Mouse (Mus musculus): ENCODE results near the gene Galnt5. TPM values are rescaled to one million over a fixed set of nuclear protein-coding genes. Genes with fewer than 3 reads are reported as not detected.

Gene Galnt5
- total and polyA plus RNA-seq, 2 experiments from 2014 or later, result not detected

DNA sequence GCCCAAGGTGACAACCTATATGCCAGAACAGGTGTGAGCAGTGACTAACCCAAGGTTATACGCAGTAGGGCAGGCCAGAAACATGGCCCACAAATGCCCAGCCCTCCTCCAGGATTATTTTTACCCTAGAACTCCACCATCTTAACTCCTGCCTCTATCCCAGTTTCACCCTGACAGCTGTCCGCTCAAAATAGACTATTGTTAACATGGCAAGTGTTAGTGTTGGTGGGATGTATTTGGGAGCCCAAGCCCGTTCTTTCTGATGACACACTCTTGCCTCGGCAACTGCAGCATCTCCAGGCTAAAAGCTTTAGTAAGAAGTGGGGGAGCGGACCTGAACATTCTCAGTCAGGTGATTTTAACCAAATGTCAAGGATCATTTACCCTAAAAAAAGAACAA, 9.4 kb downstream of the Galnt5 start:
- WGBS, result 88% methylated on average over 5 of the region's 5 CpGs
- DNase-seq (ENCODE audit: low spot score) (no peak), ATAC-seq (ENCODE audit: low FRiP score) (no peak)
- H3K27me3 ChIP-seq (ENCODE audit: insufficient read depth, low read length), result no peaks in the 10 kb centered on the region
- no peak overlapping the region for H3K9ac ChIP-seq (replicated peaks; ENCODE audit: low read length, poor library complexity, severe bottlenecking)
- H3K4me1 ChIP-seq (ENCODE audit: insufficient read depth, low read length), result no peaks in the 10 kb centered on the region
- no peak overlapping the region for H3K4me3 ChIP-seq (ENCODE audit: low read depth, low read length)
- no peaks in the 10 kb centered on the region for H3K9me3 ChIP-seq (ENCODE audit: low read length)
- H3K36me3 ChIP-seq (ENCODE audit: insufficient read depth, low read length), result no peaks in the 10 kb centered on the region
- H3K4me2 ChIP-seq (ENCODE audit: low read depth, low read length, poor library complexity, severe bottlenecking), result no peak overlapping the region
- H3K27ac ChIP-seq (ENCODE audit: low read depth, low read length), result no peak overlapping the region
- TF ChIP-seq CTCF (IDR thresholded peaks at IDR 0.05), result no peak

DNA sequence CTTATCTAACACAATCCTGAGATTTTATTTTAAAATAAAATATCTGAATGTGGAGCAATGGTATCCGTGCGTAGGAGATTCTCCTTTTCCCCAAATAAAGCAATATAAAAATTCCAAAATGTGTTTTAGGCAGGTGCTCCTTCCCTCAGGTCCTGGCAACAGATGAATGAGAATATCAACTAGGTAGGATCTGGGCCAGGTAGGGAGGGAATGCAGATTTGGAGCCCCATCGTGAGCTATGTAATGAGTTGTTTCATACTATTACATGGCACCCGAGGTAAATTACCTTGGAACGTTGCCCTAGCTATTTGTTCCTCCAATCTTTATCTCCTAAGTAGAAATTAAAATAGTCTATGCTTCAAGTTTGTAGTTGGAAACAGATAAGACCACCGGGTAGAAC, 25.9 kb downstream of the Galnt5 start:
- H3K27ac ChIP-seq (ENCODE audit: low read depth, low read length), result no peak overlapping the region
- H3K9ac ChIP-seq (replicated peaks; ENCODE audit: low read length, poor library complexity, severe bottlenecking), result no peak overlapping the region
- ATAC-seq (ENCODE audit: low FRiP score), result no peak
- no peak for TF ChIP-seq CTCF (IDR thresholded peaks at IDR 0.05)
- H3K4me2 ChIP-seq (ENCODE audit: low read depth, low read length, poor library complexity, severe bottlenecking), result no peak overlapping the region
- no peaks in the 10 kb centered on the region for H3K27me3 ChIP-seq (ENCODE audit: insufficient read depth, low read length)
- no peaks in the 10 kb centered on the region for H3K4me1 ChIP-seq (ENCODE audit: insufficient read depth, low read length)
- H3K36me3 ChIP-seq (ENCODE audit: insufficient read depth, low read length), result no peaks in the 10 kb centered on the region
- peak; percentile 8 for DNase-seq (ENCODE audit: low spot score)
- 88% methylated on average over 6 of the region's 6 CpGs for WGBS
- no peak overlapping the region for H3K4me3 ChIP-seq (ENCODE audit: low read depth, low read length)
- H3K9me3 ChIP-seq (ENCODE audit: low read length), result no peaks in the 10 kb centered on the region

GRCm38 (mm10) chr2:58026740-58027139, 29.1 kb downstream of the Galnt5 start:
- no peaks in the 10 kb centered on the region for H3K36me3 ChIP-seq (ENCODE audit: insufficient read depth, low read length)
- no peak overlapping the region for H3K27ac ChIP-seq (ENCODE audit: low read depth, low read length)
- WGBS, result 89% methylated on average over 5 of the region's 5 CpGs
- ATAC-seq (ENCODE audit: low FRiP score) (no peak), DNase-seq (ENCODE audit: low spot score) (peak; percentile 4)
- TF ChIP-seq CTCF (IDR thresholded peaks at IDR 0.05), result no peak
- no peaks in the 10 kb centered on the region for H3K9me3 ChIP-seq (ENCODE audit: low read length)
- no peaks in the 10 kb centered on the region for H3K27me3 ChIP-seq (ENCODE audit: insufficient read depth, low read length)
- no peaks in the 10 kb centered on the region for H3K4me1 ChIP-seq (ENCODE audit: insufficient read depth, low read length)
- H3K4me3 ChIP-seq (ENCODE audit: low read depth, low read length), result no peak overlapping the region
- H3K4me2 ChIP-seq (ENCODE audit: low read depth, low read length, poor library complexity, severe bottlenecking), result no peak overlapping the region
- no peak overlapping the region for H3K9ac ChIP-seq (replicated peaks; ENCODE audit: low read length, poor library complexity, severe bottlenecking)

GRCm38 (mm10) chr2:58029404-58029803, 31.7 kb downstream of the Galnt5 start:
- WGBS, result 27% methylated on average over 7 of the region's 7 CpGs
- Histone ChIP-seq H3K4me3 (ENCODE audit: low read depth, low read length) (no peak overlapping the region), H3K9me3 (ENCODE audit: low read length) (no peaks in the 10 kb centered on the region), H3K27me3 (ENCODE audit: insufficient read depth, low read length) (no peaks in the 10 kb centered on the region), H3K27ac (ENCODE audit: low read depth, low read length) (no peak overlapping the region), H3K4me2 (ENCODE audit: low read depth, low read length, poor library complexity, severe bottlenecking) (no peak overlapping the region), H3K36me3 (ENCODE audit: insufficient read depth, low read length) (no peaks in the 10 kb centered on the region), H3K4me1 (ENCODE audit: insufficient read depth, low read length) (no peaks in the 10 kb centered on the region), H3K9ac (replicated peaks; ENCODE audit: low read length, poor library complexity, severe bottlenecking) (no peak overlapping the region)
- ATAC-seq (ENCODE audit: low FRiP score) (no peak), DNase-seq (ENCODE audit: low spot score) (peak; percentile 90)
- peak; percentile 84 for TF ChIP-seq CTCF (IDR thresholded peaks at IDR 0.05)

GRCm38 (mm10) chr2:58031431-58031830, 33.7 kb downstream of the Galnt5 start:
- ATAC-seq (ENCODE audit: low FRiP score), result no peak

GRCm38 (mm10) chr2:58035635-58036034, 38.0 kb downstream of the Galnt5 start:
- no peaks in the 10 kb centered on the region; the same call in 1 of the 2 replicates for H3K27me3 ChIP-seq (ENCODE audit: insufficient read depth, low read length)
- H3K36me3 ChIP-seq (ENCODE audit: insufficient read depth, low read length), result no peaks in the 10 kb centered on the region
- no peak for DNase-seq (ENCODE audit: low spot score)
- H3K9ac ChIP-seq (replicated peaks; ENCODE audit: low read length, poor library complexity, severe bottlenecking), result no peak overlapping the region
- no peak overlapping the region for H3K4me3 ChIP-seq (ENCODE audit: low read depth, low read length)
- WGBS, result 83% methylated on average over 4 of the region's 4 CpGs
- TF ChIP-seq CTCF (IDR thresholded peaks at IDR 0.05), result no peak
- H3K4me1 ChIP-seq (ENCODE audit: insufficient read depth, low read length), result no peaks in the 10 kb centered on the region
- H3K9me3 ChIP-seq (ENCODE audit: low read length), result no peaks in the 10 kb centered on the region
- ATAC-seq (ENCODE audit: low FRiP score), result no peak
- no peak overlapping the region for H3K4me2 ChIP-seq (ENCODE audit: low read depth, low read length, poor library complexity, severe bottlenecking)
- no peak overlapping the region for H3K27ac ChIP-seq (ENCODE audit: low read depth, low read length)

More at GRCm38 (mm10) chr2:58031431-58031830, 33.7 kb downstream of the Galnt5 start:
- Histone ChIP-seq H3K27me3 (ENCODE audit: insufficient read depth, low read length) (no peaks in the 10 kb centered on the region), H3K27ac (ENCODE audit: low read depth, low read length) (no peak overlapping the region), H3K9ac (replicated peaks; ENCODE audit: low read length, poor library complexity, severe bottlenecking) (no peak overlapping the region), H3K4me1 (ENCODE audit: insufficient read depth, low read length) (no peaks in the 10 kb centered on the region), H3K36me3 (ENCODE audit: insufficient read depth, low read length) (no peaks in the 10 kb centered on the region), H3K4me2 (ENCODE audit: low read depth, low read length, poor library complexity, severe bottlenecking) (no peak overlapping the region), H3K4me3 (ENCODE audit: low read depth, low read length) (no peak overlapping the region), H3K9me3 (ENCODE audit: low read length) (no peaks in the 10 kb centered on the region)
- 92% methylated on average over 3 of the region's 3 CpGs for WGBS
- no peak for TF ChIP-seq CTCF (IDR thresholded peaks at IDR 0.05)
- no peak for DNase-seq (ENCODE audit: low spot score)

All from midbrain, postnatal 0 days (tissue).